Mouse (Mus musculus) thymus, adult 2 months (tissue): ENCODE results near the gene Pbx4.

Experiments
- CTCF ChIP-seq: fragments of 200-500 bp; IDR thresholded peaks from 2 replicates; pipeline ENCODE4 v1.5.1; 2012; ENCODE audit warnings: mild to moderate bottlenecking, control low read depth, low read length, moderate library complexity, borderline replicate concordance; ENCODE audit not compliant: control insufficient read depth, poor library complexity, insufficient read depth; ENCODE audit errors: extremely low read depth
- POLR2A ChIP-seq: fragments of 200-500 bp; IDR thresholded peaks from 2 replicates; pipeline ENCODE4 v1.6.1; 2012; ENCODE audit warnings: mild to moderate bottlenecking, low read length, control low read depth, moderate library complexity; ENCODE audit not compliant: control insufficient read depth, poor library complexity, insufficient read depth; ENCODE audit errors: extremely low read depth

- TF ChIP-seq CTCF: no peak
- TF ChIP-seq POLR2A: no peak
These were observed 5.9 kb upstream of the Pbx4 start for GRCm38 (mm10) chr8:69826371-69826770.
